Mouse (Mus musculus) MEL (cell line): Measurements from ENCODE around the gene Krt7. TPM values are rescaled to one million over a fixed set of nuclear protein-coding genes. Genes with fewer than 3 reads are reported as not detected.

Experiments
- DNase-seq: peaks from one replicate; pipeline ENCODE4 v3.0.0; 2011; ENCODE audit warnings: low read depth, low spot score
- H3K27ac ChIP-seq: 2 replicates; pipeline ENCODE4 v1.5.1; 2012; ENCODE audit warnings: low read depth, mild to moderate bottlenecking, control low read depth, low read length, moderate library complexity; ENCODE audit not compliant: control insufficient read depth
- H3K27me3 ChIP-seq, 2 experiments: fragments of 150-350 bp in 1 of 2; sonication (generic) in 1 of 2; 2 replicates each; pipeline ENCODE4 v1.6.1; 2012; ENCODE audit warnings: low read length in 2 of 2, mild to moderate bottlenecking in 2 of 2, improper control_type of control experiment in 1 of 2, moderate library complexity in 1 of 2; ENCODE audit not compliant: insufficient read depth in 2 of 2, control insufficient read depth in 1 of 2
- H3K36me3 ChIP-seq, 2 experiments: 2 replicates each; pipeline ENCODE4 v1.6.1; 2012 to 2014; ENCODE audit warnings: low read length in 2 of 2, improper control_type of control experiment in 1 of 2, inconsistent platforms in 1 of 2, mild to moderate bottlenecking in 1 of 2; ENCODE audit not compliant: insufficient read depth in 2 of 2, control insufficient read depth in 1 of 2
- H3K4me1 ChIP-seq, 2 experiments: fragments of 150-350 bp in 1 of 2; sonication (generic) in 1 of 2; 2 replicates each; pipeline ENCODE4 v1.6.1; 2012; ENCODE audit warnings: low read length in 2 of 2, improper control_type of control experiment in 1 of 2, mild to moderate bottlenecking in 1 of 2; ENCODE audit not compliant: insufficient read depth in 2 of 2, control insufficient read depth in 1 of 2
- H3K4me3 ChIP-seq, 2 experiments: fragments of 150-350 bp in 1 of 2; sonication (generic) in 1 of 2; 2 replicates each; pipeline ENCODE4 v1.5.1; 2012; ENCODE audit warnings: low read depth in 2 of 2, low read length in 2 of 2, mild to moderate bottlenecking in 2 of 2, moderate library complexity in 2 of 2, control low read depth in 1 of 2, improper control_type of control experiment in 1 of 2; ENCODE audit not compliant: control insufficient read depth in 1 of 2, insufficient read depth in 1 of 2
- H3K79me2 ChIP-seq: 2 replicates; pipeline ENCODE4 v1.6.1; 2012; ENCODE audit warnings: mild to moderate bottlenecking, low read length, moderate library complexity; ENCODE audit not compliant: control insufficient read depth, poor library complexity, insufficient read depth
- H3K9ac ChIP-seq: 2 replicates; pipeline ENCODE4 v1.6.1; 2012; ENCODE audit warnings: low read depth, mild to moderate bottlenecking, control low read depth, low read length, moderate library complexity; ENCODE audit not compliant: control insufficient read depth, poor library complexity, severe bottlenecking
- H3K9me3 ChIP-seq: fragments of 150-350 bp; sonication (generic); replicated peaks from 2 replicates; pipeline ENCODE4 v1.6.1; 2012; ENCODE audit warnings: mild to moderate bottlenecking, low read length, improper control_type of control experiment, moderate library complexity; ENCODE audit not compliant: insufficient read depth
- BHLHE40 ChIP-seq: IDR thresholded peaks from 2 replicates; pipeline ENCODE4 v1.6.1; 2012; ENCODE audit warnings: low read depth, mild to moderate bottlenecking, inconsistent platforms, low read length, improper control_type of control experiment, borderline replicate concordance
- CTCF ChIP-seq, 3 experiments: IDR thresholded peaks in 2 of 3; conservative IDR thresholded peaks in 1 of 3; 2 replicates each; pipeline ENCODE4 v1.5.1; 2011 to 2012; ENCODE audit warnings: low read length in 3 of 3, low read depth in 2 of 3, mild to moderate bottlenecking in 2 of 3, improper control_type of control experiment in 1 of 3, inconsistent platforms in 1 of 3, mixed read lengths in 1 of 3, moderate library complexity in 1 of 3; ENCODE audit not compliant: control insufficient read depth in 1 of 3, insufficient read depth in 1 of 3, poor library complexity in 1 of 3, severe bottlenecking in 1 of 3
- E2F4 ChIP-seq: IDR thresholded peaks from 2 replicates; pipeline ENCODE4 v1.6.1; 2011; ENCODE audit warnings: low read depth, low read length, improper control_type of control experiment, borderline replicate concordance
- EP300 ChIP-seq, 2 experiments: IDR thresholded peaks; 2 replicates each; pipeline ENCODE4 v1.6.1; 2011; ENCODE audit warnings: improper control_type of control experiment in 2 of 2, low read length in 2 of 2, low read depth in 1 of 2, mild to moderate bottlenecking in 1 of 2
- ETS1 ChIP-seq: IDR thresholded peaks from 2 replicates; pipeline ENCODE4 v1.6.1; 2012; ENCODE audit warnings: low read depth, mild to moderate bottlenecking, inconsistent platforms, low read length, improper control_type of control experiment, moderate library complexity
- GABPA ChIP-seq: IDR thresholded peaks from 2 replicates; pipeline ENCODE4 v1.6.1; 2012; ENCODE audit warnings: low read depth, mild to moderate bottlenecking, inconsistent platforms, low read length, improper control_type of control experiment, moderate library complexity
- GATA1 ChIP-seq: IDR thresholded peaks from 2 replicates; pipeline ENCODE4 v1.6.1; 2011; ENCODE audit warnings: low read depth, low read length, improper control_type of control experiment
- HCFC1 ChIP-seq: IDR thresholded peaks from 2 replicates; pipeline ENCODE4 v1.6.1; 2012; ENCODE audit warnings: low read depth, mild to moderate bottlenecking, inconsistent platforms, low read length, improper control_type of control experiment, moderate library complexity
- KAT2A ChIP-seq: conservative IDR thresholded peaks from 2 replicates; pipeline ENCODE4 v1.6.1; 2012; ENCODE audit warnings: low read depth, low read length, improper control_type of control experiment, inconsistent platforms
- MAZ ChIP-seq: IDR thresholded peaks from 2 replicates; pipeline ENCODE4 v1.6.1; 2012; ENCODE audit warnings: low read depth, mild to moderate bottlenecking, inconsistent platforms, low read length, improper control_type of control experiment
- MXI1 ChIP-seq: IDR thresholded peaks from 2 replicates; pipeline ENCODE4 v1.6.1; 2011; ENCODE audit warnings: mild to moderate bottlenecking, low read depth, low read length, improper control_type of control experiment
- MYB ChIP-seq: IDR thresholded peaks from 2 replicates; pipeline ENCODE4 v1.6.1; 2011; ENCODE audit warnings: mild to moderate bottlenecking, low read depth, low read length, improper control_type of control experiment
- MYC ChIP-seq: IDR thresholded peaks from 2 replicates; pipeline ENCODE4 v1.6.1; 2011; ENCODE audit warnings: low read depth, mild to moderate bottlenecking, low read length, improper control_type of control experiment, moderate library complexity
- POLR2AphosphoS2 ChIP-seq: IDR thresholded peaks from 2 replicates; pipeline ENCODE4 v1.6.1; 2011; ENCODE audit warnings: low read length, improper control_type of control experiment
- POLR2AphosphoS5 ChIP-seq: IDR thresholded peaks from 2 replicates; pipeline ENCODE4 v1.6.1; 2012; ENCODE audit warnings: low read depth, borderline replicate concordance, mild to moderate bottlenecking, inconsistent platforms, low read length, moderate library complexity, mixed read lengths
- RAD21 ChIP-seq: IDR thresholded peaks from 2 replicates; pipeline ENCODE4 v1.6.1; 2011; ENCODE audit warnings: mild to moderate bottlenecking, low read depth, low read length, improper control_type of control experiment
- SIN3A ChIP-seq: IDR thresholded peaks from 2 replicates; pipeline ENCODE4 v1.6.1; 2012; ENCODE audit warnings: low read length, improper control_type of control experiment, inconsistent platforms
- SMC3 ChIP-seq: IDR thresholded peaks from 2 replicates; pipeline ENCODE4 v1.6.1; 2011; ENCODE audit warnings: low read depth, low read length, improper control_type of control experiment
- TAL1 ChIP-seq: IDR thresholded peaks from 2 replicates; pipeline ENCODE4 v1.6.1; 2012; ENCODE audit warnings: mild to moderate bottlenecking, inconsistent platforms, low read length, moderate library complexity, mixed read lengths
- USF1 ChIP-seq: IDR thresholded peaks from 2 replicates; pipeline ENCODE4 v1.6.1; 2014; ENCODE audit warnings: low read depth, mild to moderate bottlenecking, inconsistent platforms, low read length, improper control_type of control experiment, moderate library complexity
- ZNF384 ChIP-seq: IDR thresholded peaks from 2 replicates; pipeline ENCODE4 v1.6.1; 2012; ENCODE audit warnings: low read depth, mild to moderate bottlenecking, inconsistent platforms, low read length, improper control_type of control experiment
- polyA plus RNA-seq, 2 experiments: library from polyadenylated mRNA; stranded (reverse) in 1 of 2; unstranded in 1 of 2; fragments of >175 nt in 1 of 2; fragments of >200 nt in 1 of 2; gene quantifications; 2 replicates each; pipeline versions ENCODE4 v1.2.1 to v1.2.4; 2012; ENCODE audit warnings: low replicate concordance in 2 of 2, low read depth in 1 of 2; ENCODE audit not compliant: insufficient read length in 2 of 2, insufficient read depth in 1 of 2, missing spikeins in 1 of 2
- total RNA-seq: library from RNA; depleted of rRNA; stranded (reverse); fragments of 300-350 nt; gene quantifications from 2 replicates; pipeline ENCODE4 v1.2.3, GENCODE M21; 2012

Krt7 gene
- total and polyA plus RNA-seq, 3 experiments, result 0.03 to 0.04 TPM; not detected in 1

GRCm38 (mm10) chr15:101385064-101385463, 25.8 kb upstream of the Krt7 start:
- no peaks in the 10 kb centered on the region for H3K9me3 ChIP-seq

GRCm38 (mm10) chr15:101387176-101387575, 23.7 kb upstream of the Krt7 start:
- H3K27me3 ChIP-seq, result peaks cover 0 to 2% of the 10 kb centered on the region in 2 experiments; a peak in 1 of 4 replicates
- H3K9ac ChIP-seq, result no peak overlapping the region
- no peak overlapping the region for H3K27ac ChIP-seq
- no peak overlapping the region for H3K4me3 ChIP-seq
- no peaks in the 10 kb centered on the region for H3K4me1 ChIP-seq
- H3K36me3 ChIP-seq, result no peaks in the 10 kb centered on the region
- H3K9me3 ChIP-seq, result no peaks in the 10 kb centered on the region
- TF ChIP-seq SIN3A (no peak), SMC3 (peak; percentile 26), TAL1 (no peak), KAT2A (no peak), CTCF (IDR thresholded peaks at IDR 0.05 in 2 of 3, conservative IDR thresholded peaks at IDR 0.05 in 1 of 3; ENCODE audit: control insufficient read depth in 1 of 3, insufficient read depth in 1 of 3, low read depth in 2 of 3, low read length in 3 of 3, poor library complexity in 1 of 3, severe bottlenecking in 1 of 3) (peak in 2 of 3 experiments; percentile 10 to 31; a peak in 2 of 6 replicates), MYB (no peak), MXI1 (no peak), EP300 (IDR thresholded peaks at IDR 0.05; ENCODE audit: low read depth in 1 of 2, low read length in 2 of 2) (no peak), HCFC1 (no peak)
- H3K79me2 ChIP-seq, result no peaks in the 10 kb centered on the region
- no peak for DNase-seq

More at GRCm38 (mm10) chr15:101385064-101385463, 25.8 kb upstream of the Krt7 start:
- Histone ChIP-seq H3K36me3 (no peaks in the 10 kb centered on the region), H3K79me2 (no peaks in the 10 kb centered on the region), H3K9ac (no peak overlapping the region), H3K27ac (no peak overlapping the region), H3K27me3 (peaks cover 0 to 2% of the 10 kb centered on the region in 2 experiments; a peak in 1 of 4 replicates), H3K4me1 (no peaks in the 10 kb centered on the region)
- no peak for DNase-seq
- TF ChIP-seq E2F4 (no peak), BHLHE40 (no peak), SIN3A (no peak), MYC (no peak), USF1 (no peak), MAZ (no peak), ETS1 (no peak), POLR2AphosphoS5 (no peak), POLR2AphosphoS2 (no peak), HCFC1 (no peak), ZNF384 (no peak), GABPA (no peak), GATA1 (no peak), RAD21 (no peak)
- TF ChIP-seq, all 39 proteins: peak for 0
- no peak overlapping the region for H3K4me3 ChIP-seq
